Mouse (Mus musculus) G1E (cell line): ENCODE measurements around the gene Zfp385a. TPM values are rescaled to one million over a fixed set of nuclear protein-coding genes. Genes with fewer than 3 reads are reported as not detected.

Experiments
- ATAC-seq: 2 replicates; pipeline ENCODE4 v1.8.0; 2016; ENCODE audit warnings: mild to moderate bottlenecking; ENCODE audit not compliant: insufficient number of reproducible peaks, poor library complexity, low FRiP score, severe bottlenecking; ENCODE audit errors: extremely low read depth
- DNase-seq: peaks from one replicate; pipeline ENCODE4 v3.0.0; 2012; ENCODE audit warnings: low spot score
- H3K27me3 ChIP-seq: 2 replicates; pipeline ENCODE4 v1.6.1; 2012; ENCODE audit warnings: mild to moderate bottlenecking, low read length, inconsistent platforms; ENCODE audit not compliant: insufficient read depth
- H3K36me3 ChIP-seq: replicated peaks from 2 replicates; pipeline ENCODE3; 2012; ENCODE audit warnings: mild to moderate bottlenecking, inconsistent platforms
- H3K4me1 ChIP-seq: 2 replicates; pipeline ENCODE4 v1.6.1; 2012; ENCODE audit warnings: low read depth, low read length, inconsistent platforms, mixed read lengths; ENCODE audit not compliant: insufficient read depth
- H3K4me3 ChIP-seq: 2 replicates; pipeline ENCODE4 v1.5.1; 2012; ENCODE audit warnings: low read depth, mild to moderate bottlenecking, inconsistent platforms, low read length, moderate library complexity, mixed read lengths
- H3K9me3 ChIP-seq: replicated peaks from 2 replicates; pipeline ENCODE4 v1.6.1; 2012; ENCODE audit warnings: inconsistent platforms
- CTCF ChIP-seq: IDR thresholded peaks from 2 replicates; pipeline ENCODE4 v1.5.1; 2012; ENCODE audit warnings: low read depth, low read length, inconsistent platforms, mixed read lengths
- GATA1 ChIP-seq: IDR thresholded peaks from 2 replicates; pipeline ENCODE4 v1.6.1; 2012; ENCODE audit warnings: borderline replicate concordance, low read length, inconsistent platforms, mixed read lengths
- GATA2 ChIP-seq: IDR thresholded peaks from 2 replicates; pipeline ENCODE4 v1.6.1; 2012; ENCODE audit warnings: low read depth, low read length, inconsistent platforms, borderline replicate concordance
- POLR2AphosphoS5 ChIP-seq: IDR thresholded peaks from 2 replicates; pipeline ENCODE4 v1.6.1; 2012; ENCODE audit warnings: low read depth, low read length, inconsistent platforms; ENCODE audit not compliant: insufficient replicate concordance
- TAL1 ChIP-seq: conservative IDR thresholded peaks from 2 replicates; pipeline ENCODE4 v1.6.1; 2012; ENCODE audit warnings: low read depth, low read length, inconsistent platforms, mixed read lengths
- polyA plus RNA-seq: library from polyadenylated mRNA; stranded (reverse); fragments of >175 nt; gene quantifications from 2 replicates; pipeline ENCODE4 v1.2.3, GENCODE M21; 2012
- total RNA-seq, 2 experiments: library from RNA; stranded (forward) in 1 of 2; stranded (reverse) in 1 of 2; fragments of 200-1000 nt in 1 of 2; fragments of >200 nt in 1 of 2; fragmentation: Nextera tagmentation in 1 of 2; gene quantifications; 2 replicates each; pipeline ENCODE4 v1.2.3; 2014 to 2017

Gene Zfp385a
- total and polyA plus RNA-seq, 3 experiments = 2.0 to 483 (median 74.3) TPM

- no peak for ATAC-seq
- peaks cover 35% of the 10 kb centered on the region for H3K36me3 ChIP-seq
- H3K4me1 ChIP-seq = peaks cover 7% of the 10 kb centered on the region; the same call in 1 of the 2 replicates
- peaks cover 48% of the 10 kb centered on the region for H3K27me3 ChIP-seq
- DNase-seq = no peak
- no peaks in the 10 kb centered on the region for H3K9me3 ChIP-seq
- H3K4me3 ChIP-seq = no peak overlapping the region
- TF ChIP-seq GATA1 (no peak), POLR2AphosphoS5 (no peak), CTCF (no peak), GATA2 (no peak), TAL1 (no peak)
Measured at GRCm38 (mm10) chr15:103363809-103364208, 23.9 kb upstream of the Zfp385a start.

- ATAC-seq (no peak), DNase-seq (no peak)
- H3K4me3 ChIP-seq = no peak overlapping the region
- no peaks in the 10 kb centered on the region for H3K9me3 ChIP-seq
- H3K36me3 ChIP-seq = peaks cover 43% of the 10 kb centered on the region
- TF ChIP-seq GATA2 = no peak
- TF ChIP-seq CTCF = no peak
- TF ChIP-seq POLR2AphosphoS5 = no peak
- TF ChIP-seq TAL1 = no peak
- no peak for TF ChIP-seq GATA1
- H3K4me1 ChIP-seq = peaks cover 7% of the 10 kb centered on the region; the same call in 1 of the 2 replicates
- peaks cover 44% of the 10 kb centered on the region for H3K27me3 ChIP-seq
Measured at GRCm38 (mm10) chr15:103362950-103363349, 23.1 kb upstream of the Zfp385a start.

GRCm38 (mm10) chr15:103362333-103362732, 22.4 kb upstream of the Zfp385a start:
- ATAC-seq = no peak
- no peak for TF ChIP-seq TAL1
- no peak for TF ChIP-seq POLR2AphosphoS5
- no peak for TF ChIP-seq GATA2
- no peak for TF ChIP-seq GATA1
- TF ChIP-seq CTCF = no peak

GRCm38 (mm10) chr15:103361269-103361668, 21.4 kb upstream of the Zfp385a start:
- Histone ChIP-seq H3K4me1 (peaks cover 9% of the 10 kb centered on the region; the same call in 1 of the 2 replicates), H3K4me3 (no peak overlapping the region), H3K36me3 (peaks cover 60% of the 10 kb centered on the region), H3K27me3 (peaks cover 40% of the 10 kb centered on the region), H3K9me3 (no peaks in the 10 kb centered on the region)
- no peak for DNase-seq
- no peak for ATAC-seq
- no peak for TF ChIP-seq GATA1
- no peak for TF ChIP-seq CTCF
- no peak for TF ChIP-seq POLR2AphosphoS5
- TF ChIP-seq TAL1 = no peak
- TF ChIP-seq GATA2 = no peak

More at GRCm38 (mm10) chr15:103362333-103362732, 22.4 kb upstream of the Zfp385a start:
- DNase-seq = no peak
- Histone ChIP-seq H3K9me3 (no peaks in the 10 kb centered on the region), H3K36me3 (peaks cover 49% of the 10 kb centered on the region), H3K4me3 (no peak overlapping the region), H3K4me1 (peaks cover 9% of the 10 kb centered on the region; the same call in 1 of the 2 replicates), H3K27me3 (peaks cover 42% of the 10 kb centered on the region)

- H3K36me3 ChIP-seq = peaks cover 72% of the 10 kb centered on the region
- peaks cover 9% of the 10 kb centered on the region; the same call in 1 of the 2 replicates for H3K4me1 ChIP-seq
- no peak for ATAC-seq
- H3K4me3 ChIP-seq = no peak overlapping the region
- TF ChIP-seq TAL1 (no peak), POLR2AphosphoS5 (no peak), CTCF (no peak), GATA1 (no peak), GATA2 (no peak)
- H3K27me3 ChIP-seq = peaks cover 35% of the 10 kb centered on the region
- no peak for DNase-seq
- H3K9me3 ChIP-seq = no peaks in the 10 kb centered on the region
Measured at GRCm38 (mm10) chr15:103359869-103360602, 20.1 kb upstream of the Zfp385a start.

- DNase-seq = no peak
- ATAC-seq = no peak
- Histone ChIP-seq H3K4me1 (peaks cover 9% of the 10 kb centered on the region; the same call in 1 of the 2 replicates), H3K27me3 (peaks cover 38% of the 10 kb centered on the region), H3K4me3 (no peak overlapping the region), H3K9me3 (no peaks in the 10 kb centered on the region), H3K36me3 (peaks cover 78% of the 10 kb centered on the region)
- TF ChIP-seq CTCF (no peak), GATA2 (no peak), GATA1 (no peak)
Measured at GRCm38 (mm10) chr15:103359122-103359510, 19.2 kb upstream of the Zfp385a start.
